ENCODE assay signal across 25 mouse cellular contexts in genomic region chr11:75604826-75605225, GRCm38 (mm10). TPM values are rescaled to one million over a fixed set of nuclear protein-coding genes. Genes with fewer than 3 reads are reported as not detected.
DNase-seq lines count a peak whose midpoint lies in the region; ATAC-seq and TF ChIP-seq lines count a peak whose summit lies in the region.
"Had no signal": no experiment of that assay in that cellular context is flagged by ENCODE, and none has a peak within 500 bp of the region (broad histone marks: within the 10 kb centered on the region; RNA-seq: fewer than 3 reads in every experiment).

No protein-coding gene starts in this region.

- no peaks in the 10 kb centered on the region for H3K27me3 ChIP-seq in intestine, embryonic 15.5 days (replicated peaks)
- no peaks in the 10 kb centered on the region for H3K27me3 ChIP-seq in intestine, postnatal 0 days (replicated peaks; ENCODE audit: control insufficient read depth, insufficient read depth, low read length)
- H3K27me3 ChIP-seq in stomach, embryonic 16.5 days (ENCODE audit: control insufficient read depth, insufficient read depth, low read length), result no peaks in the 10 kb centered on the region
- H3K27me3 ChIP-seq in forebrain, embryonic 15.5 days, result no peaks in the 10 kb centered on the region
- no peaks in the 10 kb centered on the region for H3K27me3 ChIP-seq in kidney, adult 2 months (replicated peaks; ENCODE audit: control insufficient read depth, insufficient read depth, low read length)
- H3K27me3 ChIP-seq: embryonic facial prominence, embryonic 12.5 days; forebrain, embryonic 12.5 days; Patski had no signal

- ATAC-seq in intestine, embryonic 15.5 days, result peak; percentile 79
- peak; percentile 80 for ATAC-seq in intestine, postnatal 0 days
- ATAC-seq in stomach, embryonic 16.5 days (ENCODE audit: insufficient read depth, low FRiP score), result no peak; the same call in 1 of the 2 replicates
- ATAC-seq in forebrain, embryonic 15.5 days (replicated peaks), result no peak
- ATAC-seq: activated CD4-positive, CD25-positive, alpha-beta regulatory T cell, adult 4 months; forebrain, embryonic 14.5 days; forebrain, postnatal 0 days; Patski had no signal

- H3K27ac ChIP-seq in intestine, embryonic 15.5 days, result 0 out of 2 replicates have a peak overlapping the region, but pooled peaks have one; percentile 48
- peak overlapping the region; percentile 65 for H3K27ac ChIP-seq in intestine, postnatal 0 days (ENCODE audit: low read depth, low read length)
- H3K27ac ChIP-seq in stomach, embryonic 16.5 days (ENCODE audit: low read length), result peak overlapping the region; percentile 6; the same call in 1 of the 2 replicates
- H3K27ac ChIP-seq in forebrain, embryonic 15.5 days (replicated peaks), result no peak overlapping the region
- H3K27ac ChIP-seq in kidney, adult 2 months (ENCODE audit: insufficient read depth, low read depth, low read length), result no peak overlapping the region
- H3K27ac ChIP-seq: embryonic facial prominence, embryonic 10.5 days; embryonic facial prominence, embryonic 12.5 days; forebrain, embryonic 10.5 days; forebrain, embryonic 12.5 days had no signal

- peaks cover 7% of the 10 kb centered on the region; the same call in 1 of the 2 replicates for H3K4me1 ChIP-seq in intestine, embryonic 15.5 days (replicated peaks)
- H3K4me1 ChIP-seq in intestine, postnatal 0 days (replicated peaks; ENCODE audit: control insufficient read depth, insufficient read depth, low read length), result no peaks in the 10 kb centered on the region
- H3K4me1 ChIP-seq in stomach, embryonic 16.5 days (ENCODE audit: control insufficient read depth, insufficient read depth, low read length), result no peaks in the 10 kb centered on the region
- no peaks in the 10 kb centered on the region for H3K4me1 ChIP-seq in forebrain, embryonic 15.5 days
- H3K4me1 ChIP-seq in kidney, adult 2 months (ENCODE audit: control insufficient read depth, insufficient read depth, low read length), result peaks cover 12% of the 10 kb centered on the region
- H3K4me1 ChIP-seq: embryonic facial prominence, embryonic 10.5 days; forebrain, embryonic 10.5 days; forebrain, embryonic 12.5 days had no signal

- peaks cover 32% of the 10 kb centered on the region; the same call in 1 of the 2 replicates for H3K36me3 ChIP-seq in intestine, embryonic 15.5 days
- H3K36me3 ChIP-seq in intestine, postnatal 0 days (ENCODE audit: control insufficient read depth, insufficient read depth), result peaks cover 68% of the 10 kb centered on the region
- peaks cover 27% of the 10 kb centered on the region for H3K36me3 ChIP-seq in stomach, embryonic 16.5 days (ENCODE audit: control insufficient read depth, insufficient read depth, low read length)
- peaks cover 65% of the 10 kb centered on the region for H3K36me3 ChIP-seq in forebrain, embryonic 15.5 days
- H3K36me3 ChIP-seq in kidney, adult 2 months (ENCODE audit: control insufficient read depth, insufficient read depth, low read length), result peaks cover 2% of the 10 kb centered on the region; the same call in 1 of the 2 replicates

- H3K4me3 ChIP-seq in intestine, embryonic 15.5 days (replicated peaks), result no peak overlapping the region
- no peak overlapping the region for H3K4me3 ChIP-seq in intestine, postnatal 0 days (ENCODE audit: low read depth, low read length)
- H3K4me3 ChIP-seq in stomach, embryonic 16.5 days (replicated peaks; ENCODE audit: low read length), result no peak overlapping the region
- no peak overlapping the region for H3K4me3 ChIP-seq in forebrain, embryonic 15.5 days
- H3K4me3 ChIP-seq in kidney, adult 2 months (ENCODE audit: insufficient read depth, low read depth, low read length), result no peak overlapping the region
- H3K4me3 ChIP-seq: embryonic facial prominence, embryonic 10.5 days; embryonic facial prominence, embryonic 12.5 days; erythroblast, embryonic 14.5 days; forebrain, embryonic 10.5 days; forebrain, embryonic 12.5 days had no signal

- no peak overlapping the region for H3K9ac ChIP-seq in intestine, embryonic 15.5 days
- H3K9ac ChIP-seq in intestine, postnatal 0 days (ENCODE audit: low read depth, low read length), result no peak overlapping the region
- H3K9ac ChIP-seq in stomach, embryonic 16.5 days (ENCODE audit: low read length), result no peak overlapping the region
- no peak overlapping the region for H3K9ac ChIP-seq in forebrain, embryonic 15.5 days (replicated peaks)
- H3K9ac ChIP-seq: embryonic facial prominence, embryonic 12.5 days; forebrain, embryonic 12.5 days; forebrain, postnatal 0 days had no signal

- H3K4me2 ChIP-seq in intestine, embryonic 15.5 days (replicated peaks), result no peak overlapping the region
- H3K4me2 ChIP-seq in intestine, postnatal 0 days (replicated peaks; ENCODE audit: low read depth), result no peak overlapping the region
- H3K4me2 ChIP-seq in stomach, embryonic 16.5 days (ENCODE audit: low read depth, low read length), result no peak overlapping the region
- no peak overlapping the region for H3K4me2 ChIP-seq in forebrain, embryonic 15.5 days (replicated peaks)
- H3K4me2 ChIP-seq: embryonic facial prominence, embryonic 12.5 days; forebrain, embryonic 12.5 days had no signal

- no peak for TF ChIP-seq POLR2A in kidney, adult 2 months (IDR thresholded peaks at IDR 0.05; ENCODE audit: low read depth, low read length)

- no peaks in the 10 kb centered on the region for H3K9me3 ChIP-seq in intestine, embryonic 15.5 days
- H3K9me3 ChIP-seq in intestine, postnatal 0 days (ENCODE audit: control insufficient read depth), result no peaks in the 10 kb centered on the region
- H3K9me3 ChIP-seq in stomach, embryonic 16.5 days (replicated peaks; ENCODE audit: control insufficient read depth, low read length), result no peaks in the 10 kb centered on the region
- H3K9me3 ChIP-seq in forebrain, embryonic 15.5 days, result no peaks in the 10 kb centered on the region
- H3K9me3 ChIP-seq: embryonic facial prominence, embryonic 10.5 days; embryonic facial prominence, embryonic 12.5 days; forebrain, embryonic 10.5 days; forebrain, embryonic 12.5 days; G1E had no signal

- 76% methylated on average over 5 of the region's 5 CpGs for WGBS in intestine, embryonic 15.5 days
- WGBS in intestine, postnatal 0 days, result 44% methylated on average over 5 of the region's 5 CpGs
- 88% methylated on average over 5 of the region's 5 CpGs for WGBS in stomach, embryonic 16.5 days
- 95% methylated on average over 5 of the region's 5 CpGs for WGBS in forebrain, embryonic 15.5 days
- WGBS in kidney, adult 2 months, result 74% methylated on average over 5 of the region's 5 CpGs

- DNase-seq in lung, postnatal 10 days, result no peak
- DNase-seq in left cerebral cortex, adult 18-20 months (ENCODE audit: low spot score in 2 of 2), result no peak
- DNase-seq in kidney, adult 2 months, result no peak
- DNase-seq: adrenal gland, adult 8-10 months; adrenal gland, postnatal 14 days; adrenal gland, postnatal 36 days; cerebellum, adult 11-12 months; cerebellum, adult 2 months; cerebellum, adult 9-10 months; cerebellum, postnatal 10 days; cerebellum, postnatal 25 days; forebrain, postnatal 0 days had no signal

- no peak for TF ChIP-seq CTCF in intestine, postnatal 0 days (IDR thresholded peaks at IDR 0.05; ENCODE audit: low read depth)
- no peak for TF ChIP-seq CTCF in kidney, adult 2 months (conservative IDR thresholded peaks at IDR 0.05; ENCODE audit: insufficient read depth, insufficient read length, low read depth, low read length)

RNA-seq across cellular contexts. Expression of gene Pitpna, which starts 16.9 kb away (rescaled TPM):
- 92.3 and 102 TPM in 2 replicates for polyA plus RNA-seq in intestine, embryonic 15.5 days (2015; fragmentation: Nextera tagmentation; extraction: Ambion mirVana)
- polyA plus RNA-seq in intestine, postnatal 0 days (2015; fragmentation: Nextera tagmentation; extraction: Ambion mirVana), result 160 and 161 TPM in 2 replicates
- 59.1 and 63.1 TPM in 2 replicates for polyA plus RNA-seq in stomach, embryonic 16.5 days (2015; fragmentation: Nextera tagmentation; extraction: Ambion mirVana)
- 92.4 and 97.7 TPM in 2 replicates for polyA plus RNA-seq in forebrain, embryonic 15.5 days (2015; fragmentation: Nextera tagmentation; extraction: Ambion mirVana)
- total RNA-seq in left cerebral cortex, adult 18-20 months (2021), result 100 to 1,000 TPM; 330 to 343 TPM
- polyA plus RNA-seq in kidney, adult 2 months (2012; rRNA removed), result 43.8 and 60.3 TPM in 2 replicates

RNA-seq across cellular contexts. Expression of gene Inpp5k, which starts 26.0 kb away (rescaled TPM):
- polyA plus RNA-seq in intestine, embryonic 15.5 days (2015; fragmentation: Nextera tagmentation; extraction: Ambion mirVana), result 17.6 and 19.4 TPM in 2 replicates
- 20.6 and 23.8 TPM in 2 replicates for polyA plus RNA-seq in intestine, postnatal 0 days (2015; fragmentation: Nextera tagmentation; extraction: Ambion mirVana)
- polyA plus RNA-seq in stomach, embryonic 16.5 days (2015; fragmentation: Nextera tagmentation; extraction: Ambion mirVana), result 20.6 and 24.2 TPM in 2 replicates
- 47.2 and 47.4 TPM in 2 replicates for polyA plus RNA-seq in forebrain, embryonic 15.5 days (2015; fragmentation: Nextera tagmentation; extraction: Ambion mirVana)
- 10 to 100 TPM; 36.1 to 36.6 TPM for total RNA-seq in left cerebral cortex, adult 18-20 months (2021)
- 69.1 and 71.5 TPM in 2 replicates for polyA plus RNA-seq in kidney, adult 2 months (2012; rRNA removed)

RNA-seq across cellular contexts. Expression of gene Myo1c, which starts 45.5 kb away (rescaled TPM):
- 48.6 and 50.0 TPM in 2 replicates for polyA plus RNA-seq in intestine, embryonic 15.5 days (2015; fragmentation: Nextera tagmentation; extraction: Ambion mirVana)
- polyA plus RNA-seq in intestine, postnatal 0 days (2015; fragmentation: Nextera tagmentation; extraction: Ambion mirVana), result 27.7 and 28.3 TPM in 2 replicates
- 70.5 and 74.3 TPM in 2 replicates for polyA plus RNA-seq in stomach, embryonic 16.5 days (2015; fragmentation: Nextera tagmentation; extraction: Ambion mirVana)
- 9.2 and 11.1 TPM in 2 replicates for polyA plus RNA-seq in forebrain, embryonic 15.5 days (2015; fragmentation: Nextera tagmentation; extraction: Ambion mirVana)
- total RNA-seq in left cerebral cortex, adult 18-20 months (2021), result 10 to 100 TPM; 20.9 to 25.1 TPM
- polyA plus RNA-seq in kidney, adult 2 months (2012; rRNA removed), result 88.9 and 99.7 TPM in 2 replicates

Comparison
In these comparisons a context has a peak if more than half of its experiments do, and no peak if none do; other contexts are left out.
1. ATAC-seq: peak in intestine, embryonic 15.5 days (single experiment) and intestine, postnatal 0 days (single experiment); none in stomach, embryonic 16.5 days (single experiment) and forebrain, embryonic 15.5 days (single experiment).
2. H3K27ac ChIP-seq: peak in intestine, embryonic 15.5 days (single experiment), intestine, postnatal 0 days (single experiment) and stomach, embryonic 16.5 days (single experiment); none in forebrain, embryonic 15.5 days (single experiment) and kidney, adult 2 months (single experiment).